Mouse (Mus musculus) myocyte (in vitro differentiated cells): ENCODE results near the gene Trim26. TPM values are rescaled to one million over a fixed set of nuclear protein-coding genes. Genes with fewer than 3 reads are reported as not detected.
"Not testable (repeated sequence)": the region's sequence is repeated elsewhere in the genome, so short reads cannot be mapped to it uniquely, and the experiment has no call there.

Source experiments
- H3K27me3 ChIP-seq: one replicate; pipeline ENCODE4 v1.6.1; 2011; ENCODE audit not compliant: control insufficient read depth, insufficient read depth, insufficient read length
- H3K36me3 ChIP-seq: one replicate; pipeline ENCODE4 v1.6.1; 2011; ENCODE audit not compliant: control insufficient read depth, insufficient read depth
- H3K4me2 ChIP-seq: one replicate; pipeline ENCODE4 v1.6.1; 2011; ENCODE audit warnings: low read depth, control low read depth
- H3K4me3 ChIP-seq: one replicate; pipeline ENCODE4 v1.5.1; 2011; ENCODE audit warnings: mild to moderate bottlenecking, control low read depth, moderate library complexity
- H3K79me2 ChIP-seq: one replicate; pipeline ENCODE4 v1.6.1; 2011; ENCODE audit not compliant: control insufficient read depth, insufficient read depth
- H3ac ChIP-seq: one replicate; pipeline ENCODE4 v1.6.1; 2011; ENCODE audit not compliant: control insufficient read depth, insufficient read length
- CEBPB ChIP-seq: IDR thresholded peaks from 2 replicates; pipeline ENCODE4 v1.6.1; 2011; ENCODE audit warnings: mild to moderate bottlenecking, moderate library complexity; ENCODE audit not compliant: poor library complexity, insufficient read depth, severe bottlenecking
- E2F4 ChIP-seq: IDR thresholded peaks from one replicate; pipeline ENCODE4 v1.6.1; 2011; ENCODE audit warnings: mild to moderate bottlenecking, control low read depth, moderate library complexity; ENCODE audit not compliant: insufficient read depth
- MAX ChIP-seq: IDR thresholded peaks from one replicate; pipeline ENCODE4 v1.6.1; 2011; ENCODE audit warnings: low read depth, mild to moderate bottlenecking, control low read depth
- MYOD1 ChIP-seq, 3 experiments: IDR thresholded peaks; one replicate each; pipeline ENCODE4 v1.6.1; 2011; ENCODE audit warnings: control low read depth in 2 of 3, low read depth in 2 of 3, mild to moderate bottlenecking in 2 of 3, moderate library complexity in 1 of 3; ENCODE audit not compliant: insufficient read length in 2 of 3, control insufficient read depth in 1 of 3
- MYOG ChIP-seq, 3 experiments: IDR thresholded peaks; one replicate each; pipeline ENCODE4 v1.6.1; 2011; ENCODE audit warnings: control low read depth in 2 of 3, low read depth in 2 of 3, mild to moderate bottlenecking in 2 of 3; ENCODE audit not compliant: insufficient read length in 2 of 3, control insufficient read depth in 1 of 3, insufficient read depth in 1 of 3
- POLR2A ChIP-seq: IDR thresholded peaks from one replicate; pipeline ENCODE4 v1.6.1; 2011; ENCODE audit warnings: low read depth, mild to moderate bottlenecking, control low read depth, moderate library complexity; ENCODE audit not compliant: insufficient read length
- POLR2AphosphoS2 ChIP-seq: IDR thresholded peaks from one replicate; pipeline ENCODE4 v1.6.1; 2011; ENCODE audit warnings: low read depth, control low read depth; ENCODE audit not compliant: insufficient read length
- REST ChIP-seq: IDR thresholded peaks from one replicate; pipeline ENCODE4 v1.6.1; 2011; ENCODE audit warnings: mild to moderate bottlenecking, control low read depth, moderate library complexity; ENCODE audit not compliant: insufficient read depth, insufficient read length
- SRF ChIP-seq: IDR thresholded peaks from one replicate; pipeline ENCODE4 v1.6.1; 2011; ENCODE audit warnings: low read depth; ENCODE audit not compliant: control insufficient read depth, insufficient read length
- TCF12 ChIP-seq: IDR thresholded peaks from one replicate; pipeline ENCODE4 v1.6.1; 2011; ENCODE audit warnings: mild to moderate bottlenecking, control low read depth; ENCODE audit not compliant: poor library complexity, insufficient read depth, severe bottlenecking
- TCF3 ChIP-seq: IDR thresholded peaks from one replicate; pipeline ENCODE4 v1.6.1; 2011; ENCODE audit warnings: low read depth, control low read depth; ENCODE audit not compliant: insufficient read length
- USF1 ChIP-seq: IDR thresholded peaks from one replicate; pipeline ENCODE4 v1.6.1; 2011; ENCODE audit warnings: low read depth, mild to moderate bottlenecking, control low read depth, moderate library complexity
- polyA plus RNA-seq: library from polyadenylated mRNA; unstranded; fragments of >200 nt; fragmentation: generic; extraction: Trizol; gene quantifications from one replicate; pipeline ENCODE4 v1.2.1, GENCODE M21; 2012; ENCODE audit warnings: missing spikeins

Trim26 gene
- polyA plus RNA-seq, 1 experiment, result 17.1 TPM

DNA sequence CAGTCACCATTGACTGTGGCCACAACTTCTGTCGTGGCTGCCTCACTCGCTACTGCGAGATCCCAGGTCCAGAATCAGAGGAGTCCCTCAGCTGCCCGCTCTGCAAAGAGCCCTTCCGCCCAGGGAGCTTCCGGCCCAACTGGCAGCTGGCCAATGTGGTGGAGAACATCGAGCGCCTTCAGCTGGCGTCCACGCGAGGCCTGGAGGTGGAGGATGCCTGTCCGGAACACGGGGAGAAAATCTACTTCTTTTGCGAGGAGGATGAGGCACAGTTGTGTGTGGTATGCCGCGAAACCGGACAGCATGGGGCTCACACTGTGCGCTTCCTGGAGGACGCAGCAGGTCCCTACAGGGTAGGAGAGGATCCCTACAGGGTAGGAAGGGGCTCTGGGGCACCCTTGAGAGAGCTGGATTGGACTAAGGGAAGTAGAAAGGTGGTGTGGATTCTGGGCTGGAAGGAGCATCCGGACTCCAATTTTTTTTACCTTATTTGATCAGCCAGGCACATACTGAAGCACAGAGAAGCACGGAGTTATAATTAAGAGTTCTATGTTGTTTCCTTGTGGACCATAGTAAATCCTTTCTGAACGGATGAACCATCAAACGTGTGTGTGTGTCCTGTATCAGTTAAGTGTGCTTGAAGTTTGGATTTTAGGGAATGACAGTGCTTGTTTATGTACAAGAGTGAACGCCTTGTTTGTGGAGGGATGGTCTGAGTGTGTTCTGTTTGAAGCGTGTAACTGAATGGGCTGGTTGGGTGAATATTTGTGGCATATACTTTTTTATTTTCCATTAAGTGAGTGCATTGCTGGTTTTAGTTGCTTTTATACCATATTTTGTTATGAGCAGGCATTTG, 33.2 kb downstream of the Trim26 start:
- Histone ChIP-seq H3K79me2 (no peaks in the 10 kb centered on the region), H3K4me3 (no peak overlapping the region), H3K36me3 (no peaks in the 10 kb centered on the region), H3ac (no peak overlapping the region), H3K27me3 (peaks cover 12% of the 10 kb centered on the region), H3K4me2 (no peak overlapping the region)
- TF ChIP-seq MAX (no peak), POLR2AphosphoS2 (no peak), CEBPB (no peak), TCF12 (no peak), MYOG (IDR thresholded peaks at IDR 0.05; ENCODE audit: control insufficient read depth in 1 of 3, insufficient read depth in 1 of 3, insufficient read length in 2 of 3, low read depth in 2 of 3) (no peak), E2F4 (no peak), MYOD1 (IDR thresholded peaks at IDR 0.05; ENCODE audit: control insufficient read depth in 1 of 3, insufficient read length in 2 of 3, low read depth in 2 of 3) (no peak), REST (no peak), POLR2A (no peak), TCF3 (no peak), SRF (no peak), USF1 (no peak)

DNA sequence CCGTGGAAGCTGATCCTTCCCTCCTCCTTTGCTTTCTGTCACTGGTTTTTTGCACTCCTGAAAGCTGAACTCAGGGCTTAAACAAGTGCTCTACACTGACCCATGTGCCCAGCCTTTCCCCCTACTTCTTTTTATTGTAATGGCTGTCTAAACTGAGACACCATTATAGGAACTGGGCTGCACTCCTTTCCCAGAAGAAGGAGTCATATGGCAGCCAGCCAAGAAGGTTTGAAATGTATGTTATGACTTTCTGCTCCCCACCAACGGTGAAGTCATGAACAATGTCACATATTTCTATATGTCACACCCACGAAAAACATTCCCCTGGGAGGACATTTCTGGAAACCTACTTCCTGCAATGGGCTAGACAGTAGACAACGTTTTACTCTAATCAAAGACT, 37.7 kb downstream of the Trim26 start:
- Histone ChIP-seq H3ac (no peak overlapping the region), H3K4me2 (no peak overlapping the region), H3K79me2 (no peaks in the 10 kb centered on the region), H3K36me3 (no peaks in the 10 kb centered on the region), H3K27me3 (peaks cover 4% of the 10 kb centered on the region), H3K4me3 (no peak overlapping the region)
- TF ChIP-seq E2F4 (no peak), POLR2AphosphoS2 (no peak), TCF12 (no peak), MYOG (IDR thresholded peaks at IDR 0.05; ENCODE audit: control insufficient read depth in 1 of 3, insufficient read depth in 1 of 3, insufficient read length in 2 of 3, low read depth in 2 of 3) (no peak), MYOD1 (IDR thresholded peaks at IDR 0.05; ENCODE audit: control insufficient read depth in 1 of 3, insufficient read length in 2 of 3, low read depth in 2 of 3) (no peak), TCF3 (no peak), CEBPB (no peak), MAX (no peak)

DNA sequence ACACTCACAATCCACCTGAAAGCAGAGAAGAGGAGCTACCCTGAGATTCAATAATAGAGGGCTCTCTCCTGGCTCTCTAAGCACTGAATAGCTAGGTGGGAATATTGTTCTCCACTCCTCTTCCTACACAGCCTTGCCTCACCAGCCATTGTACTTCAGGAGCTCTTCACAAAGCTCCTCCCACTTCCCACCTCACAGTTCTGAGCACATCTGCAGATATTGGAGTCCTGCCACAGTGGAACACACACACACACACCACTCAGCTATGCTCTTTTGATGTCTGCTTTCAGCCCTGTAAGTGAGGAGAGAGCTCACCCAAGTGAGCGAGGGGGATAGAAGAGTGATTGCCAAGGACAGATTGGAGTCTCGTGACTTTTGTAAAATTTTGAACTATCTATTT, 46.4 kb downstream of the Trim26 start:
- no peaks in the 10 kb centered on the region for H3K36me3 ChIP-seq
- TF ChIP-seq POLR2A (no peak), REST (no peak), MYOD1 (IDR thresholded peaks at IDR 0.05; ENCODE audit: control insufficient read depth in 1 of 3, insufficient read length in 2 of 3, low read depth in 2 of 3) (no peak), TCF12 (no peak), E2F4 (no peak), CEBPB (no peak), SRF (no peak), MYOG (IDR thresholded peaks at IDR 0.05; ENCODE audit: control insufficient read depth in 1 of 3, insufficient read depth in 1 of 3, insufficient read length in 2 of 3, low read depth in 2 of 3) (no peak), MAX (no peak)
- H3K79me2 ChIP-seq, result no peaks in the 10 kb centered on the region
- H3K4me3 ChIP-seq, result no peak overlapping the region
- H3K4me2 ChIP-seq, result no peak overlapping the region
- no peaks in the 10 kb centered on the region for H3K27me3 ChIP-seq
- H3ac ChIP-seq, result no peak overlapping the region

DNA sequence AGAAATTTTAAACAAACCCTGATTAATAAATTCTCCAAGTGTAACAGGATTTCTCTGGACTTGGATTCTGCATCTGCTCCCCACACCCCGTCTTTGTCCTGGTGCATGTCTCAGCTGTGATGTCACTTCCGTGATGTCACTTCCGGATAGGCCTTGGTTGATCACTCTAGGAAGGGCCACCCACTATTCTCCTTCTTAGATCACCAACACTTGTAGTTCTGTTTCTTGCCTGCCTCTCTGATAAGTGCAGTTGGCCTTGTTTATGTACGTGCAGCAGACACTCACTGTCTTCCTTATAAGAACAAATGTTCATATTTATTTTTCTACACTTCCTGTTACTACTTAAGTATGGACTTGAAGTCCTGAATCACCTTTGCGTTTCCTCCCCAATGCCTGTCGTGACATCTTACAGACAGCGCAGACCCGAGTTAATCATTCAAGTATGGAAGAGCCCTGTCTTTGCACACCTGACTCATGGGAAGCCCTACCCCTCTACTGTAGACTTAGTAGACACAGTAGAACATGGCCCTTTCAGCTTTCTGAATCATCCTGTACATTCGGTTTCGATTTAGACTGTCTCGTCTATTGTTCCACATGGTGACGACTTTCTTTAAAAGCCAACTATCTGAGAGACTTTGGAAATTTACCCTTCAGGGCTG, 48.3 kb downstream of the Trim26 start:
- Histone ChIP-seq H3ac (no peak overlapping the region), H3K27me3 (no peaks in the 10 kb centered on the region), H3K4me2 (no peak overlapping the region), H3K4me3 (no peak overlapping the region), H3K79me2 (no peaks in the 10 kb centered on the region), H3K36me3 (no peaks in the 10 kb centered on the region)
- TF ChIP-seq POLR2A, result no peak

DNA sequence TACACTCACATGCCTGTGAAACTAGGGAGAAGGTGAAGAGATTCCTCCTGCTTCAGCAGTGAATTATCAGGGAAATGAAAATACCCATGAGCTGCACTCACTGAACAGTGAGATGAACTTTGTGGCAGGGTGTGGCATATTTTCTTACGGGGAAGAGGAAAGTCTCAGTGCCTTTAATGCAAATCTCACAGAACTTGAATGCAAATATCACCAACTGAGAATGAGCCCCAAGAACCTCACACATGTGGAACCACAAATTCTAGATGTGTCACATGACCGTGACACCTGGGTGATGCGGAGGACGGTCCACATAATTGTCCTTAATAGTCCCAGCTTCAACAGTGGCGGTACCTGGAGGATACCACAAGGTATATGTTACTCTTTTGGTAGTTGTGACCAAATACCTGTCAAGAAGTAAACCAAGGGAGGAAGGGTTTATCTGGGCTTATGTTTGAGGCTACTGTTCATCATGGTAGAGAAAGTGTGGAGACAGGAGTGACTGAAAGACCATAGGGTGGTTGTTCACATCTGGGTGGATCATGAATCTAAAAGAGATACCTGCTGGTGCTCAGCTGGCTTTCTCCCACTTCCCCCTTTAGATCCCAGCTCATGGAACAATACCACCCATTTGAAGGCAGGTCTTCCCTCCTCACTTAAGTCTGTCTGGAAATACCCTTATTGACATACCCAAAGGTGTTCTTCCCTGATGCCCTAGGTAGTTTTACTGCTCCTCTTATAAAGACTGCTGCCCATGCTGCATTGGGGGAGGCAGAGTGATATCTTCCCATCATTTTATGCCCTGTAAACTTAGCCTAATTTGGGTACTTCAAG, 53.4 kb downstream of the Trim26 start, which contains the start of gene Trim40:
Gene Trim40 (minus strand): TSS at position 51 of the 831 bp plus-strand sequence.
- Histone ChIP-seq H3K36me3 (no peaks in the 10 kb centered on the region), H3K27me3 (no peaks in the 10 kb centered on the region), H3K4me3 (no peak within 1 kb of the TSS), H3K4me2 (no peak within 1 kb of the TSS), H3ac (no peak within 1 kb of the TSS), H3K79me2 (no peaks in the 10 kb centered on the region)
- no peak for TF ChIP-seq SRF

DNA sequence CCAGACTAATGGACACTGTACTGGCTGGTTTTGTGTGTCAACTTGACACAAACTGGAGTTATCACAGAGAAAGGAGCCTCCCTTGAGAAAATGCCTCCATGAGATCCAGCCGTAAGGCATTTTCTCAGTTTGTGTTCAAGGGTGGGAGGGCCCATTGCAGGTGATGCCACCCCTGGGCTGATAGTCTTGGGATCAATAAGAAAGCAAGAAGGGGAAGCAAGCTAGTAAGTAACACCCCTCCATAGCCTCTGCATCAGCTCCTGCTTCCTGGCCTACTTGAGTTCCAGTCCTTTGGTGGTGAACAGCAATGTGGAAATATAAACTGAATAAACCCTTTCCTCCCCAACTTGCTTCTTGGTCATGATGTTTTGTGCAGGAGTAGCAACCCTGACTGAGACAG, 54.6 kb downstream of the Trim26 start:
- not testable (repeated sequence) for H3K27me3 ChIP-seq, H3K4me3 ChIP-seq, H3K79me2 ChIP-seq, H3K36me3 ChIP-seq, H3K4me2 ChIP-seq, H3ac ChIP-seq
